Mouse (Mus musculus) bone marrow, adult 2 months (tissue): ENCODE data around the gene Ddx59.

ENCODE experiments used
- CTCF ChIP-seq: fragments of 200-500 bp; IDR thresholded peaks from 2 replicates; pipeline ENCODE4 v1.5.1; 2011; ENCODE audit warnings: low read length, control low read depth; ENCODE audit not compliant: control insufficient read depth, insufficient read depth
- POLR2A ChIP-seq: fragments of 200-500 bp; IDR thresholded peaks from 2 replicates; pipeline ENCODE4 v1.6.1; 2011; ENCODE audit warnings: low read depth, mild to moderate bottlenecking, control low read depth, low read length, borderline replicate concordance; ENCODE audit not compliant: control insufficient read depth

DNA sequence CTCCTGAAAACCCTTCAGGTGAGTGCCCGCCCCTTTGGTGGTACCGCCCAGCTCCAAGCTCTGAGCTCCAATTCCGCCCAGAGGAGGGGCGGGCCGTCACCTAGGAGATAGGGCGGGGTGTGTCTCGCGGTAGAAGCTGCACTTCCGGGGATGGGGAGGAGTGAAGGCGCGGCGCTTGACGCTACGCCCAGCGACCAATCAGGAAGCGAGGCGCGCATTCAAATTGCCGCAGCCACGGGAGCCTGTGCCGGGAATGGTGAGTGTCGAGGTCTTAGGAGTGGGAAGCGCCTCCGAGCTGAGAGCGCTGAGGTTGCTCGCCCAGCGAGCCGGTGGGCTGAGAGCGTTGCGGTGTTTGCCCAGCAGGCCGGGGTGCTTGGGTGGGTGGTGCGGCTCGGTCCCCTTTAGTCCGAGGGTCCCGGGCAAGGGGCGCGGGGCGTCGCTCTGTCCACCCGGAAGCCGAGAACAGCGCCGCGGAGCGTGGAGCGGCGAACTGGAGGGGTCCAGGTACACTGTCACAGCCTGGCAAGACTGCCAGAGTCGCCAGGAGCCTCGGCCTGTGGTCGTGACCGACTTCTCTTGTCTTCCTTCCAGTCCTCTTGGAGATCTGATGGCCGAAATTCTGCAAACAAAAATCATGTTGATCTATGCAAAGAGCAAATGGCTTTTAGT lies 51.2 kb downstream of the Ddx59 start, which contains the start of gene Kif14:
- TF ChIP-seq CTCF: no peak
- peak; percentile 84; the same call in 1 of the 2 replicates for TF ChIP-seq POLR2A
